Mouse (Mus musculus) bone marrow macrophage, adult 2 months (primary cell): ENCODE results near the gene Kars.

Source experiments
- CTCF ChIP-seq: IDR thresholded peaks from 2 replicates; pipeline ENCODE4 v1.5.1; 2012; ENCODE audit warnings: low read depth, mild to moderate bottlenecking, low read length, moderate library complexity
- POLR2A ChIP-seq: IDR thresholded peaks from 2 replicates; pipeline ENCODE4 v1.6.1; 2012; ENCODE audit warnings: mild to moderate bottlenecking, low read depth, low read length, borderline replicate concordance

- TF ChIP-seq CTCF (no peak), POLR2A (no peak)
Measured at GRCm38 (mm10) chr8:111991278-111991677, 19.8 kb downstream of the Kars start.
